In genomic region chr7:96796788-96797485, GRCm38 (mm10) we compare ENCODE assay signal across 8 mouse cellular contexts.
A peak's percentile ranks its signal among the peaks of the same experiment; 100 is the strongest.
DNase-seq lines count a peak whose midpoint lies in the region; ATAC-seq lines count a peak whose summit lies in the region.

No protein-coding gene starts in this region.

- 68% methylated on average over 20 of the region's 20 CpGs for whole genome bisulfite sequencing in liver, embryonic 15.5 days (ENCODE audit: insufficient replicate concordance)
- WGBS in heart, embryonic 15.5 days: 74% methylated on average over 20 of the region's 20 CpGs
- WGBS in midbrain, embryonic 14.5 days: 16% methylated on average over 20 of the region's 20 CpGs
- 69% methylated on average over 20 of the region's 20 CpGs for WGBS in stomach, embryonic 16.5 days

- ATAC-seq in liver, embryonic 15.5 days (ENCODE audit: insufficient read depth): peak; percentile 38; the same call in 1 of the 2 replicates
- no peak for ATAC-seq in heart, embryonic 15.5 days (replicated peaks; ENCODE audit: insufficient number of reproducible peaks, insufficient read depth, low FRiP score, low read depth)
- peak; percentile 77 for ATAC-seq in midbrain, embryonic 14.5 days (ENCODE audit: low FRiP score, low TSS enrichment)
- ATAC-seq in stomach, embryonic 16.5 days (ENCODE audit: insufficient read depth, low FRiP score): peak; percentile 63; the same call in 1 of the 2 replicates
- no peak for ATAC-seq in inflammation-experienced regulatory T-cells, adult 6 months

- peak overlapping the region; percentile 59 for H3K27ac ChIP-seq in liver, embryonic 15.5 days (replicated peaks)
- peak overlapping the region; percentile 73 for H3K27ac ChIP-seq in heart, embryonic 15.5 days
- peak overlapping the region; percentile 82 for H3K27ac ChIP-seq in midbrain, embryonic 14.5 days (replicated peaks; ENCODE audit: low read depth, low read length)
- H3K27ac ChIP-seq in stomach, embryonic 16.5 days (ENCODE audit: low read length): peak overlapping the region; percentile 89

- no peaks in the 10 kb centered on the region for H3K36me3 ChIP-seq in liver, embryonic 15.5 days (replicated peaks)
- no peaks in the 10 kb centered on the region for H3K36me3 ChIP-seq in heart, embryonic 15.5 days
- H3K36me3 ChIP-seq in midbrain, embryonic 14.5 days (ENCODE audit: control insufficient read depth, insufficient read depth, low read length): no peaks in the 10 kb centered on the region
- H3K36me3 ChIP-seq in stomach, embryonic 16.5 days (ENCODE audit: control insufficient read depth, insufficient read depth, low read length): no peaks in the 10 kb centered on the region

- no peak for DNase-seq in liver
- peak; percentile 71 for DNase-seq in embryo, embryonic 10.5 days (ENCODE audit: low spot score)
- DNase-seq in kidney, postnatal 36 days: peak; percentile 63 to 74
- peak; percentile 72 for DNase-seq in midbrain, embryonic 14.5 days

- H3K9me3 ChIP-seq in liver, embryonic 15.5 days (replicated peaks): no peaks in the 10 kb centered on the region
- H3K9me3 ChIP-seq in heart, embryonic 15.5 days (replicated peaks): no peaks in the 10 kb centered on the region
- no peaks in the 10 kb centered on the region for H3K9me3 ChIP-seq in midbrain, embryonic 14.5 days (ENCODE audit: control insufficient read depth, low read length)
- H3K9me3 ChIP-seq in stomach, embryonic 16.5 days (replicated peaks; ENCODE audit: control insufficient read depth, low read length): no peaks in the 10 kb centered on the region

- H3K4me1 ChIP-seq in liver, embryonic 15.5 days (replicated peaks): peaks cover 21% of the 10 kb centered on the region
- peaks cover 20% of the 10 kb centered on the region for H3K4me1 ChIP-seq in heart, embryonic 15.5 days (replicated peaks)
- H3K4me1 ChIP-seq in midbrain, embryonic 14.5 days (ENCODE audit: control insufficient read depth, insufficient read depth, low read length): peaks cover 28% of the 10 kb centered on the region
- peaks cover 25% of the 10 kb centered on the region for H3K4me1 ChIP-seq in stomach, embryonic 16.5 days (ENCODE audit: control insufficient read depth, insufficient read depth, low read length)

- peak overlapping the region; percentile 20 for H3K4me2 ChIP-seq in liver, embryonic 15.5 days
- no peak overlapping the region for H3K4me2 ChIP-seq in heart, embryonic 15.5 days
- H3K4me2 ChIP-seq in midbrain, embryonic 14.5 days (ENCODE audit: low read length): peak overlapping the region; percentile 34
- H3K4me2 ChIP-seq in stomach, embryonic 16.5 days (ENCODE audit: low read depth, low read length): peak overlapping the region; percentile 28

- no peak overlapping the region for H3K9ac ChIP-seq in liver, embryonic 15.5 days
- H3K9ac ChIP-seq in heart, embryonic 15.5 days: no peak overlapping the region
- no peak overlapping the region; the same call in 1 of the 2 replicates for H3K9ac ChIP-seq in midbrain, embryonic 14.5 days (replicated peaks; ENCODE audit: low read length)
- H3K9ac ChIP-seq in stomach, embryonic 16.5 days (ENCODE audit: low read length): peak overlapping the region; percentile 43

- H3K4me3 ChIP-seq in liver, embryonic 15.5 days (replicated peaks): 0 out of 2 replicates have a peak overlapping the region, but pooled peaks have one; percentile 4
- no peak overlapping the region for H3K4me3 ChIP-seq in heart, embryonic 15.5 days
- H3K4me3 ChIP-seq in midbrain, embryonic 14.5 days (replicated peaks; ENCODE audit: low read depth, low read length): no peak overlapping the region
- H3K4me3 ChIP-seq in stomach, embryonic 16.5 days (replicated peaks; ENCODE audit: low read length): no peak overlapping the region

- peaks cover 47% of the 10 kb centered on the region for H3K27me3 ChIP-seq in liver, embryonic 15.5 days
- no peaks in the 10 kb centered on the region for H3K27me3 ChIP-seq in heart, embryonic 15.5 days
- no peaks in the 10 kb centered on the region for H3K27me3 ChIP-seq in midbrain, embryonic 14.5 days (ENCODE audit: control insufficient read depth, insufficient read depth, low read length)
- H3K27me3 ChIP-seq in stomach, embryonic 16.5 days (ENCODE audit: control insufficient read depth, insufficient read depth, low read length): no peaks in the 10 kb centered on the region

Comparison
In these comparisons a context has a peak if more than half of its experiments do, and no peak if none do; other contexts are left out.
1. ATAC-seq: peak in liver, embryonic 15.5 days (single experiment), midbrain, embryonic 14.5 days (single experiment) and stomach, embryonic 16.5 days (single experiment); none in heart, embryonic 15.5 days (single experiment) and inflammation-experienced regulatory T-cells, adult 6 months (single experiment).
2. Peak in every context shown above with its lines, with median percentiles within 50 percentile points of each other: H3K27ac ChIP-seq.